Mouse (Mus musculus) kidney, postnatal 4 days (tissue): ENCODE measurements around the gene Sapcd2.

Experiments
- DNase-seq, 2 experiments: peaks; one replicate each; pipeline ENCODE4 v3.0.0; 2021; ENCODE audit warnings: mixed read lengths in 2 of 2

Gene Sapcd2

DNA sequence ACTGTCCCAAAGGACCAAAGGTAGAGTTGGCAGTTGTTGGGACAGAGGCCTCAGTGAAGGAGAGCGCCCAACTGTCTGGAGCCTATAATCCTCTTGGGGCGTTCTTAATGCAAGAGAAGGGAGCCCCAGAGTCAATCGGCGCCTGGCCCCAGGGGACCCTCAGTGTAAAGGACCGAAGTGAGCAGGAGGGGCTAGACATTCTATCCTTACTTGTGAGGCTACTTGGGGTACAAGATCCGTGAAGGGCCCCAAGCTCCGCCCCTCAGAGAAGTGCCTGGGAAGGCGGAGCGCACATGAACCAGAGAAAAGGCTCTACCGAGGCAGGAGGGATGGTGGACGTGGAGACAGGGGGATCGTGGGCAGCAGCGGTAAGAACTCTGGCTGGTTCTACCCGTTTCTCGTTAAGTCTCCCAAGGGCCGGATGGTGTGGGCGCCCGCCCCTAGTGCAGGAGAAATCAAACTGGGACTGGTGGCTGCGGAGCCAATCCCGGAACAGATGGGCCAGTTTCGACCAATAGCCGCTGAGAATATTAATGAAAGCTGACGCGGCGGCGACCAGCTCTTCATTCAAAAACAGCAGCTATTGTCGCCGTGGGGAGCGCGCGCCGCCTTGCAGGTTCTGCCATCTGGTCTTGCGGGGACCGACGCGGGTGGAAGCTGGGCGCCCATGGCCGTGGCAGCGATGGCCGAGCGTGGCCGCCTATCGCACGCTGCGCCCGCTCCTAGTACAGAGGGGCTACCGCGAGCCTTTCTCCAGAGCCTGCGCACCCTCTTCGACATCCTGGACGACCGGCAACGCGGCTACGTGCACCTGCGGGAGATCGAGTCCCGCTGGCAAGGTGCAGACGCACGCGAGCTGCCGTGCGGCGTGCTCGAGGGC is at the start of gene Sapcd2:
Gene Sapcd2, plus strand, starts transcription at position 558 of the 880 bp plus-strand sequence.
- peak; percentile 85 to 92 for DNase-seq

DNA sequence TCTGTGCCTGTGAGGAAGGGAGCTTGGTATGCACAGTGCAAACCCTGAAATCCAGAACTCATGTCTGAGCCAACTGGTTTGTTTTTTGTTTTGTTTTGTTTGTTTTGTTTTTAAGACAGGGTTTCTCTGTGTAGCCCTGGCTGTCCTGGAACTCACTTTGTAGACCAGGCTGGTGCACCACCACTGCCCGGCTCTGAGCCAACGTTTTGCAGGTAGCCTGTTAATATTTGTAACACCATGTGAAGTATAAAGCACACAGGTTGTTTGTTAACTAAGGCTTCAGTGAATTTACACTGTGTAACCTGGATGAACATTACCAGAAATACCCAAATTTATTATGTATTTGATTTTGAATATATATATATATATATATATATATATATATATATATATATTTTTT is 46.1 kb upstream of the Sapcd2 start:
- no peak for DNase-seq

DNA sequence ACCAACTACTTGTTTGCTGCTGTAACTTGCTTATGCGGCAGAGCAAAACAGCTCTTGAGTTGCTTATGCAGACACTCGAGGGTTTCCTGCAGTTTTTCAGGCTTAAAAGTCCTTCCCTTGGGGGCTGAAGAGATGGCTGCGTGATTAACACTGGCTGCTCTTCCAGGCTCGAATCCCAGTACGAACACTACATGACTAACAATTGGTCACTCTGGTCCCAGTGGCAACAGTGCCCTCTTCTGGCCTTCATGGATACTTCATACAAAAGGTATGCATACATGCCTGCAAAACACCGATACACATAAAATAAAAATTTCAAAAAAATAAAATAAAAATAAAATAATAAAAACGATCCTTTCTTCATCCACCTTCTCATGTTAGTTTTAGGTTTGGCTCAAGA is 43.7 kb upstream of the Sapcd2 start:
- peak; percentile 39 to 47 for DNase-seq

DNA sequence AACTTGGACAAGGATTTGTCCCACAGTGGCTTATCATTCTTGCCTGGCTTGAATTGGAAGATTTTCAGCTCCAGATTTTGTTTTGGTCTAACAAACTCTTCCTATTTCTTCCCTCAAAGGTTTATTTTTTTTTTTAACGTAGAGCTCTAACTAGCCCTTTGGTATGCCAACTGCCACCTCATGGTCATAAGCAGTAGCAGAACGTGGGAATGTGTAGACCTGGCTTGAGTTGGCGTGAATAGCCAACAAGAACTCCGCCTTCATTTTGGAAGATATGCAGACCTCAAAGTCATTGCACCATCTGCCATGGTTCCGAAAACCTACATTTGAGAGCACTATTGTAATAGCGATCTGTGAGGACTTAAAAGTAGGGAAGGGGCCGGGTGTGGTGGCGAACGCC is 40.7 kb upstream of the Sapcd2 start:
- DNase-seq, result no peak

DNA sequence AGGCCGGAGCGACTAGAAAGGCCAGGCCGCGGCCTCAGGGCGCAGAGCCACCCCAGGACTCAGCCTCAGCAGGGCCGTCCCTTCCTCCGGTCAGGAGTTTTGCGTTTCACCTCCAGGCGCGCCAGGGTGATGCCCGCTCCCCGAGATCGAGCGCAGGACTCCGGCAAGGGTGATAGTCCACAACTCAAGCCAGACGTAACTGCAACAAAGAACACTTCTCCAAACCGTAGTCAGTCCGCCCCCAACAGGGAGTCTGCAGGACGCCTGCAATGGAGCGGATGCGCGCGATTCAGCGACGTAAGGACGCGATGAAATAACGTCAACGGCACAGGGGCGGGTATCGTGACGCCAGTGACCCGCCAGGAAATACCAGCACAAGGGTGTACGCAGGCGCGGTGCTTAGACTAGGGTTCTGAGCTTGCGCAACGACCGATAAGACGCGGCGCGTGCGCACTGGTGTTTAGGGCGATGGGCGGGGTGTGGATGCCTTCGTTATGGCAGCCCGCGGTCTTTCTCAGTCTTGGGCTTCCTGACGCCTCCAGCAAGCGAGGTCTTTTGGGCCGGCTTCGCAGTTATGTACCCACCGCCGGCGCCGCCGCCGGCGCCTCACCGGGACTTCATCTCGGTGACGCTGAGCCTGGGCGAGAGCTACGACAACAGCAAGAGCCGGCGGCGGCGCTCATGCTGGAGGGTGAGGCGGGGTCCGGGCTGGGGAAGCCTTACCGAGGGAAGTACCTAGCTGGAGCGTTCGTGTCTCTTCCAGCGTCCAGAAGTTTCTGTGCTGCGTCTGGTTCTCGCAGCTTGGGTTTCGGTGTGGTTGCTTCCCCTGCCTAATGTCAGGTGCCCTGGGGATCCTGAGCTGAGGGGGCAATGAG is 39.6 kb upstream of the Sapcd2 start, which contains the start of gene Man1b1:
Gene Man1b1, plus strand, starts transcription at position 53 of the 875 bp plus-strand sequence.
- DNase-seq, result peak; percentile 100

DNA sequence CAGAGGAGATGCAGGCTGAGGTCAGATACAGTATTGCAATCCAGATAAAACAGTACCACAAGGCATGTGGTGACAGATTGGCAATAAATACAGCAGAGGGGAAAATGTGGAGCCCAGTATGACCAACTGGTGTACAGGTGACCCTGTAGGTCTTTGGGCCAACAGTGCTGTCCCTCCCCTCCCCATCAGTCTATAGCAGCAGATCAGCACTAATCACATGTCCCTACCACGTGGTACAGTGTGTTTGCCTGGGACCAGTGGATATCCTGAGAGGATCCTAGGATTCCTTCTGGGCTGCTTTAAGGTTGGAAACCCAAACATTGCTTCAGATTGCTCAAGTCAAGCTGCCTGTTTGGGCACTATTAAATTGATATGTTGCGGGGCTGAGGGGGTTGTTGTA is 38.6 kb upstream of the Sapcd2 start:
- DNase-seq, result no peak

DNA sequence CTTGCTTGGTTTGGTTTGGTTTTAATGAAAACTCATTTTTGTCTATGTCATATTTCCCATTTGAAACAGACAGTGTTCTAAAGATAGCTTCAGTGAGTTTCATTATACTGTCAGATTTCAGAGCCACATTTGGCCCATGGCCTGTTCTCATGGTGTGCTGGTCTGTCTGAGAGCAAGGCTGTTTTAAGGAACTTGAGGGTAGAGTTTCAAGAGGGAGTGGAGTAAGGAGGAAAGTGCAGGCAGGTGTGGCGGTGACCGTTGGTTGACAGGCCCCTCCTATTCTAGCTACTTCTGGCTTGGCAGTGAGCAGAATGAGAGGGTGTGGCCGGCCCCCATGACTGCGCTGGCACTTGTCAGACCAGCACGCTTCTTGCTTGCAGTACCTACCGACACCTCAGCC is 33.8 kb upstream of the Sapcd2 start:
- DNase-seq, result no peak

DNA sequence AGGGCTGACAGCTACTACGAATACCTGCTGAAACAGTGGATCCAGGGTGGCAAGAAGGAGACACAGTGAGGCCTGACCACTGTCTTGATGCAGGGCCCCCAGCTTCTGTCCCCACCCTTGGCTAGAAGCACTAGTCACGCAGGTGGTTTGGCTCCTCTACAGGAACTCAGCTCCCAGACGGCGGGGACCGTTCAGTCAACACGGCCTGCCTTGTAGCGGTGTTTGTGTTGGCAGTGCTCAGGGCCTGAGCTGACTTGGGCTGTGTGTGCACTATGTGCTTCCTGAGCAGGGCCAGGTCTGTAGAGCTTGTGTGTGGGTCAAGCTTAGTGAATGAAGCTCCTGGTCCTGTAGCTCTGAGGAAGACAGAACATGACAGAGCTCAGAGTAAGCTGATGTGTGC is 24.0 kb upstream of the Sapcd2 start:
- no peak for DNase-seq

DNA sequence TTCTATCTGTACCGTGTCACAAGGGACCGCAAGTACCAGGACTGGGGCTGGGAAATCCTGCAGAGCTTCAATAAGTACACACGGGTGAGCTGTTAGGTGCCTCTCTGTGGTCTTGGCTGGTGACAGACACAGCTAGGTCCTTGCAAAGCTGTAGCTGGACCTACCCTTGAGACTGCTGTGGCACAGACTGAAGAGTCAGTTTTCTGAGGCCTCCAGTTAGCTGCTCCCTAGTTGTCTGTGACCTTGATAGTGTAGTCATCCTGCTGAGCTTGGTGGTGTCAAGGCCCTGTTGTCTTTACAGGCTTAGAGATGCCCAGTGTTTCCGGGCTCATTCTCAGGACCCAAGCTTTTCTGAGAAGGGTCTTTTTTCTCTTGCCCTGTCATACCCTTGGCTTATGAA is 22.6 kb upstream of the Sapcd2 start:
- DNase-seq, result no peak

DNA sequence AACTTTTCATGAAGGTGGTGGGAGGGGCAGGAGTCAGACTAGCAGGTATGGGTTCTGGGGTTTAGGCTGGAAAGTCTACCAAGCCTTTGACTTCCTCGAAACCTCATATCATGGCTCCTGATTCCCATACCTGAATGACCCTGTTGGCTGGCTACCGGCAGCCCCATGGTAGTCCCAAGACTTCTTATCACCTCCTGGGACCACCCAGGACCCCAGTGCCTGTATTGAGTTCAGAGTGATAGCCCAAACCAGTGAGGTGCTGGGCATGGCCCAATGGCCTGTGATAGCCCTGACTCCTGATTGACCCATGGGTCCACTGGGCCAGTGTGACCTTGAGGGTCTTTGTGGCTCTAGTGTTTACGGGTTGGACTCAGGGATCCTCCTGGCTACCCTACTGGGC is 21.4 kb upstream of the Sapcd2 start:
- DNase-seq, result no peak

DNA sequence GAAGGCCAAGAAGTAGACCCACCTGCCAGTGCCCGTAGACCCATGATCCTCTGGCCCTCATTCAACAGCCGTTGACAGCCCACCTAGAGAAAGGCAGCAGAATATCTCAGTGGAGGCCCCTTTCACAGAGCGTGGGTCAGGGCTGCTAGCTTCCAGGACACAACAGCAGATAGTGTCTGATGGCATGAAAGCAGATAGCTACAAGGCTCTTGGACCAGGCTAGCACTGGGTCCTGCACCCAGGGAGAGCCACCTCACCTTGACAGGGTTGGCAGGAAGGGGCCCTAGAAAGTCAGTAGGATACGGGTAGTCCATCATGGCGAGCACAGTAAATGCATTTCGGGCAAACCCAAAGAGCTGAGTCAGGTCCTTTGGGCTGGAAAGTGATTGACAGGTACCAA is 17.9 kb upstream of the Sapcd2 start:
- no peak for DNase-seq

DNA sequence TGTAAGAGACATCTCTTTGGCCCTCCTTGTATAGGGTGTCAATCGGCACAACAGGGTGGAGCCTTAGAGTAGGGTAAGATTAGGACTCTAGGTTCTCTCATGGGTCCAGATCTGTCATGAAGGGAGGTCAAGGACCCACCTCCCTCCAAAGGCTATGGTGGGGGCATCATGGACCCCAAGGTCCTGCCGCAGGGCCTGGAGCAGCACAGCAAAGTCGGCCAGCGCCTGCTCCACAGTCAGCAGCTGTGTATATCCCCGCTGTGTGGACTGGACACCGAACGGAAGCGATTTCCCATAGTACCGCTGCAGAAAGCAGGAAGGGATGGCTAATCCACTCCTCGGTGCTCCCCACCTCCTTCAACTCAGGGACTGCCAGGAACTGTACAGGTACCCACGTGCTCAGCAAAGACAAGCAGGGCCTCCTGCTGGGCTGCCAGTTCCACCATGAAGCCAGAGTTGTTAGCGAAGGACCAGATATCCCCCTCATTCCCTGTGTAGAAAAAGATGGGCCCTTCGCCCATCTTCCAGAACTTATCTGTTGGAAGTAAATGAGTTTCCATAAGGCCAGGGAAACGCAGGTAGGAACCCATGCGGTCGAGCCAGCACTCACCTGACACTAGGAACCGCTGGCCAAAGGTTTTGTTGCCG is 16.6 kb upstream of the Sapcd2 start:
- DNase-seq, result no peak

DNA sequence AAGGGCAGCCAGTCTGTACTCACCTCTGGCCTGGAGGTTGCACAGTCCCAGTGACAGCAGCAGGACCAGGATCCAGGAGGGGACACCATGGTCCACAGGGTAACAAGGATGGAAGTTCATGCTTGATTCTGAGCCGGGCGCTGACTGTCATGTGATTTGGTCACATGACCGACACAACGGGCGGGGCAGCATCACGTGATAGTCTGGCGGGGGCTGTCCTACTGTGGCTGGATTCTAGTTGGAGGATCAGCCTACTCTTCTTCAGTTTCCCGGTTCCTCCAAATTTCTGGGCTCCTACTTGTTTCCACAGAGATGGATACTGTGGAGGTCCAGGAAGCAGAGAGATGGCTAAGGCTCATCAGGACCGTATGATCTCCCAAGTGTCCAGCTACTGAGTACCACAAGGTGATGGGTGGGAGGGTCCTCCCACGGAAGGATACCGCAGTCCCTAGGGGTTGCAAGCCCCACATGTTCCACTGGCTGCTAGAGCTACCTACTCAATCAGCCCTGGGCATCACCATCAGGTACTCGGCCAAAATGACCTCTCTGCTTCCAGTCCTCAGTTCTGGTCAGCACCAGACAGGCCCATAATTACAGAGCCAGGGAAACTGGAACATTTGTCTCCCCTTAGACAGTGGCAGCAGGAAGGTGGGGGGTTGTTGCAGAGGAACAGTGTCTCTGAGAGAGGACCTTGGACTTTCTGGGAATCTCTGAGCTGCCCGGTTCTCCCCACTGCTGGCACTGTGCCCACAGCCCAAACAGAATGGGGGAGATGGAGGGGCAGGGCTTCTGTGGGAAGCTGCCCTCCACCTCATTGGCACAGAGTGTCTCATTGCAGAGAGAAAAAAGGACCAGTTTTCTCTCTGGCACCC is 15.7 kb upstream of the Sapcd2 start, which contains the start of gene Dpp7:
Gene Dpp7, minus strand, starts transcription at position 152 of the 872 bp plus-strand sequence.
- peak; percentile 88 to 92 for DNase-seq

DNA sequence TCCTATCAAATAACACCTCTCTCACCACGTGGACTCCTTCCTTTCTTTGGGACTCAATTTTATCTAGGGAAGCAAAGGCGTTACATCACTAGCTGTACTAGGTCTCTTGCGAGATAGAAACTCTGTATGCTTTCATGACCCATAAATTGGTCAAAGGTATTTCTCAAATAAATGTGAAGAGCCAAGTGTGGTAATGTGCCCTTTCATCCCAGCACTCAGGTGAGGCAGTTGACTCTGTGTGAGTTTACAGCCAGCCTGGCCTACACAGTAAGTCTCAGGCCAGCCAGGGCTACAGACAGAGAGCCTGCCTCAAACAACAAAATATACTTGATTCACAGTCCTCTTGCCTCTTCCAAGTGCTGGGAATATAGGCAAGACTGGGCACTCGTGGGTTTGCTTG is 12.3 kb upstream of the Sapcd2 start:
- no peak for DNase-seq

DNA sequence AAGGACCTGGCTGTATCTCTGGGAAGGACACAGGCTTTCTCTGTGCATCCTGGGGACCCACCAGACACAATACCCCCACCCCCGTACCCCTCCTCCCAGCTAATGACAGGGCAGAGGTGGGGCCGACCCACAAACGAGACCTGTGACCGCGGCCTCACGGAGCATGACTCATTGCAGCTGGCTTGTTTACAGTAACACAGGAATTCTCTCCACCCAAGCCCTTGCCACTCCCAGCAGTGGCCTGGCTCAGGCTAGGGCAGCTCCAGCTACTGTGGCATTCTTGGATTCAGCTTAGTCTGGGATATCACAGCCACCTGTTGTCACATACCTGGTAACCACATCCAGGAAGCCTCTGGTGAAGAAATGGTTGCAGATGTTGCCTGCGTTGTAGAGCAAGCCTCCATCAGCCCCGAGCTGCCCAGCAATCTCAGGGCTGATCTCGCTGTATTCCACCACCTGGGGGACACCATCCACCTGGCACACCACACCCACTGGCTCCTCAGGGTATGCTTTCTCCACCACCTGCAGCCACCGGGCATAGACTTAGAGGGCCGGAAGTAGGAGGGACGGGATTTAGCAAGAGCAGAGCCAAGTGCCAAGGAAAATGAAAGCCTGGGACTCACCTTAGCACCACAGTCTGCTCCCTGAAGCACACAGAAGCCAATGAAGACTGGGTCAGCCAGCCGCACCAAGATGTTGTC is 8.5 kb upstream of the Sapcd2 start:
- DNase-seq, result peak in 1 of 2 experiments; percentile 46

DNA sequence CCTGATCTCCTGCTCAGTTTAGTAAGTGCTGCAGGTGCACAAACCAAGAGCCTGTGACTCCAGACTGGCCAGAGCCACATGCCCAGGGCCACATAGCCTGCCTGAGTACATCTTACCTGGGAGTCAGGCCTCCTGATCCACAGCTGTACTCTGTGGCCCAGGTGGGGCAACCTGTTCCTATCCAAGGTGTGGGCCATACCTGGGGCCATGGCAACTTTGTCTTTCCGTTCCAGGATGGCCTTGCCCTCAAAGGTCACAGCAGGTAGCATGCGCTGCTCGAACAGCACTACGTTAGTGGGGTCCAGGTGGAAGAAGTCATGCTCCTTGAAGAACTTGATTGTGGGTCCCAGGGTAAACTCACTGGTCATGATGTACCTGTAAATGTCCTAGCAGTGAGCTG is 7.8 kb upstream of the Sapcd2 start:
- no peak for DNase-seq

DNA sequence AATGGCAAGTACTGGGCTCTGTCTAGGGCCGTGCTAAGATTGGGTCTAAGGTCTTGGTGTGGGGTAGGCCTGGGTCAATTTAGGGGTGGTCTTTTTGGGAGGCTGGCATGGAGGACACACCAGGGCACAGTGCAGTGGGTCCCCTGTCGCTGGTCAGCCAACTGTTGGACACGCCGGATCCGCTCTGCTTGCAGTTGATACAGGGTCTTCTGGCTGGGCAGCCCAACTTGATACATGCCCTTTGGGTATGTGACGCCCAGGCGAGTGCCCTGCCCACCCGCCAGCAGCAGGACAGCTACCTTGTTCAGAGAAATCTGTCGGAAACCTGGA is 7.4 kb upstream of the Sapcd2 start:
- no peak for DNase-seq

DNA sequence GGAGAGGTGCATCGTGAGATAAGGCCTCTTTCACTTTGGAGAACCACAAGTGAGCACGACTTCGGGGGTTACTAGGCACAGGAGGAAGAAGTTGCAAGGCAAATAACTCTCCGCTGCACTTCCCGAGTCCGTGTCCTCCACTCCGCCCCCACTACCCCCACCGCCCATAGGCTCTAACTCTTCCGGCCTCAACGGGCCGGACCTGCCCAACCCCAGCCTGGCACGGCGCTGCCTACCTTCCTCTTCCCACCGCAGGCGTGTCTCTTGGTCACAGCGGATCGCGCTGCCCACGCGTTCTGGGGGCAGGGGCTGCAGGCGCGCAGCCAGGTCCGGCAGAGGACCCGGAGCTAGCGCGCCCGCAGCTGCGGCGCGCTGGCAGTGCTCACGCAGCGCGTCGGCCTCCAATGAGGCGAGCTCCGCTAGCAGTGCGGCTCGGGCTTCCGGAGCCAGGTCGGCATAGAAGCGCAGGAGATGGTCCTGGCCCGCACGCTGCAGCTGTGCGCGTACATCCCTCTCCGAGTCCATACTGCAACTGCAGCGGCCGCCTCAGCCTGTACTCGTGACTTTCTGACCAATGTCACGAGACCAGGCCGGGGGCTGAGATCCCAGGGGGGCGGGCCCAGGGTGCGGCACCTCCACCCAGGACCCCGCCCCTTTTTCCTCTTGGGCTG is 6.9 kb upstream of the Sapcd2 start, which contains the start of gene Uap1l1:
Gene Uap1l1, minus strand, starts transcription at position 592 of the 671 bp plus-strand sequence.
- DNase-seq, result peak; percentile 87 to 92

DNA sequence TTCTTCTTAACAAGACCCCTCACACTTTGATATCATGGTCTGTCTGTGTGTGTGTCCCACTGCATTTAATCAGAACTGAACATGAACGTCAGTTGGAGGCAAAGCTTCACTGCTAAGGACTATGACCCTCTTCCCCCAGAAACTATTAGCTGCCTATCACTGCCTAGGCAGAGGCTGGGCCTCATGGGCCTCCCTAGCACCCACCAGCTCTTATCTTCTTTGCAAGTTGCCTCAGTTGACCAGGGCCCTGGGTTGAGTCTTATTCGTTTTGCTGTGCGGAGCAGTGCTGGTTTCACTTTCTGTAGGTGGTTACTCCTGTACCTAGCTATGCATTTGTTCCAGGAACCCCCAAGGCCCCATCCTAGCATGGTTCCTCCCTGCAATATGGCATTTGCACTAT is 2.1 kb upstream of the Sapcd2 start:
- DNase-seq, result no peak

DNA sequence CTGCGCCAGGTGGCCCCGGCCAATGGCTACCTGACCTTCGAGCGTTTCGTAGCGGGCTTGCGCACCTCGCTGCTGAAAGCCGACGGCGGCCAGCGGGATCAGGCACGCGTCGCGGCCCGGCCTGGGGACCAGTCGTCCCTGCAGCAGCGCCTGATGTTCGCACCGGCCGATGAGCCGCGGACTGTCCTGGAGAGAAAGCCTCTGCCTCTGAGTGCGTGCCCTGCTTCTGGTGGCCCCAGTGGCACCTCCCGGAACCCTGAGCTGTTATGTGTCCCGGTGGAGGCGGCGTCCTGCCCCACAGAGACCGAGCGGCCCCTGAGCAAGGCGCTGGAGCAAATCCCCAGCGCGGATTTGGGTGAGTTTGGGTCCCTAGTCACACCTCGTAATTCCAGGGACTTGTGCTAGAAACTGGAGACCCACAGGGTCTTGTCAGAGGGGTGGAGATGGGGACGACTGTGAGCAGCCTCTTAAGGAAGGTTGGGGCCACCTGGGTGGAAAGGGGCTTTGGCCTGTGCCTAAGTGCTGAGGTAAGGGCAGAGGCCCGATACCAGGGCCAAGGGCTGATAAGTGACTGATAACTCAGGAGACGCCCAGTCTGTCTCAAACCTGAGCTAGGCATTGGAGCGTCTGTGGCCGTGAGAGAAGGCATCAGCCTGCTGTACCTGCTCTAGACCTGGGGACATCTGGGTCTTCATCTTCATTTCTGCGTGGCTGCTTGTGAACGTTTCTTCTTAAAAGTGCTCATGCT is 697 bp downstream of the Sapcd2 start:
- no peak for DNase-seq
